8 mouse cellular contexts compared by ENCODE assay signal in genomic region chr4:34049571-34050255, GRCm38 (mm10). TPM values are rescaled to one million over a fixed set of nuclear protein-coding genes. Genes with fewer than 3 reads are reported as not detected.
DNase-seq lines count a peak whose midpoint lies in the region; ATAC-seq lines count a peak whose summit lies in the region.

Gene Spaca1, minus strand, starts transcription at chr4:34050191.

- peak within 1 kb of the TSS; percentile 32 for H3K4me3 ChIP-seq in kidney, embryonic 16.5 days (ENCODE audit: low read length)
- peak within 1 kb of the TSS; percentile 34 for H3K4me3 ChIP-seq in limb, embryonic 13.5 days
- peak within 1 kb of the TSS; percentile 26 for H3K4me3 ChIP-seq in neural tube, embryonic 15.5 days (replicated peaks)

- no peaks in the 10 kb centered on the region for H3K4me1 ChIP-seq in kidney, embryonic 16.5 days (ENCODE audit: insufficient read depth, low read length)
- 0 out of 2 replicates have a peak, but pooled peaks cover 3% of the 10 kb centered on the region for H3K4me1 ChIP-seq in limb, embryonic 13.5 days
- no peaks in the 10 kb centered on the region for H3K4me1 ChIP-seq in neural tube, embryonic 15.5 days

- 0 out of 2 replicates have a peak, but pooled peaks have one; percentile 67 for ATAC-seq in kidney, embryonic 16.5 days (ENCODE audit: low FRiP score, low TSS enrichment)
- no peak; the same call in 1 of the 2 replicates for ATAC-seq in limb, embryonic 13.5 days (ENCODE audit: low FRiP score, low read depth)
- ATAC-seq in neural tube, embryonic 15.5 days (ENCODE audit: low FRiP score), result no peak

- no peak within 1 kb of the TSS for H3K27ac ChIP-seq in kidney, embryonic 16.5 days (ENCODE audit: low read length)
- H3K27ac ChIP-seq in limb, embryonic 13.5 days, result no peak within 1 kb of the TSS
- H3K27ac ChIP-seq in neural tube, embryonic 15.5 days (replicated peaks), result no peak within 1 kb of the TSS

- 46% methylated on average over 43 of the region's 46 CpGs for WGBS in kidney, embryonic 16.5 days
- WGBS in limb, embryonic 13.5 days, result 48% methylated on average over 46 of the region's 46 CpGs
- 48% methylated on average over 46 of the region's 46 CpGs for WGBS in neural tube, embryonic 15.5 days

- no peaks in the 10 kb centered on the region for H3K27me3 ChIP-seq in kidney, embryonic 16.5 days (ENCODE audit: insufficient read depth, low read length)
- H3K27me3 ChIP-seq in limb, embryonic 13.5 days, result no peaks in the 10 kb centered on the region
- H3K27me3 ChIP-seq in neural tube, embryonic 15.5 days (replicated peaks), result no peaks in the 10 kb centered on the region

- peak within 1 kb of the TSS; percentile 53 for H3K4me2 ChIP-seq in kidney, embryonic 16.5 days (replicated peaks; ENCODE audit: low read depth, low read length)
- peak within 1 kb of the TSS; percentile 58 for H3K4me2 ChIP-seq in limb, embryonic 13.5 days (replicated peaks)
- H3K4me2 ChIP-seq in neural tube, embryonic 15.5 days, result peak within 1 kb of the TSS; percentile 54

- no peaks in the 10 kb centered on the region for H3K36me3 ChIP-seq in kidney, embryonic 16.5 days (ENCODE audit: insufficient read depth, low read length)
- no peaks in the 10 kb centered on the region for H3K36me3 ChIP-seq in limb, embryonic 13.5 days
- no peaks in the 10 kb centered on the region for H3K36me3 ChIP-seq in neural tube, embryonic 15.5 days

- H3K9me3 ChIP-seq in kidney, embryonic 16.5 days (ENCODE audit: low read length), result no peaks in the 10 kb centered on the region
- no peaks in the 10 kb centered on the region for H3K9me3 ChIP-seq in limb, embryonic 13.5 days
- no peaks in the 10 kb centered on the region for H3K9me3 ChIP-seq in neural tube, embryonic 15.5 days (replicated peaks)

- DNase-seq in kidney, adult 8-10 months, result no peak
- peak; percentile 5 to 11 for DNase-seq in cerebellum, adult 18-20 months
- DNase-seq in forelimb bud, embryonic 11.5 days (ENCODE audit: low read depth, low spot score), result peak; percentile 17
- no peak for DNase-seq in left cerebral cortex, postnatal 14 days (ENCODE audit: low spot score in 2 of 2)
- no peak for DNase-seq in right cerebral cortex, postnatal 10 days (ENCODE audit: low spot score in 2 of 2)

- intact Hi-C loops in left cerebral cortex, postnatal 14 days (cut with DNase I), result no loop called here

- H3K9ac ChIP-seq in kidney, embryonic 16.5 days (replicated peaks; ENCODE audit: low read length), result 0 out of 2 replicates have a peak within 1 kb of the TSS, but pooled peaks have one; percentile 38
- peak within 1 kb of the TSS; percentile 60 for H3K9ac ChIP-seq in limb, embryonic 13.5 days
- H3K9ac ChIP-seq in neural tube, embryonic 15.5 days (replicated peaks), result no peak within 1 kb of the TSS; the same call in 1 of the 2 replicates

RNA-seq across cellular contexts. Expression of gene Spaca1, which starts in this region (rescaled TPM):
- polyA plus RNA-seq in kidney, embryonic 16.5 days (2015; fragmentation: Nextera tagmentation; extraction: Ambion mirVana), result 1.5 and 2.1 TPM in 2 replicates
- polyA plus RNA-seq in limb, embryonic 13.5 days (2015; fragmentation: Nextera tagmentation; extraction: Ambion mirVana), result 2.4 and 2.6 TPM in 2 replicates
- polyA plus RNA-seq in neural tube, embryonic 15.5 days (2015; fragmentation: Nextera tagmentation; extraction: Ambion mirVana), result 0.93 and 1.00 TPM in 2 replicates
- not detected for total RNA-seq in left cerebral cortex, postnatal 14 days (2021)

Comparison
In these comparisons a context has a peak if more than half of its experiments do, and no peak if none do; other contexts are left out.
1. DNase-seq: peak in cerebellum, adult 18-20 months (2 of 2) and forelimb bud, embryonic 11.5 days (single experiment); none in kidney, adult 8-10 months (0 of 2), left cerebral cortex, postnatal 14 days (0 of 2) and right cerebral cortex, postnatal 10 days (0 of 2).
2. Peak in every context shown above with its lines, with median percentiles within 50 percentile points of each other: H3K4me2 ChIP-seq and H3K4me3 ChIP-seq.